9 mouse cellular contexts compared by ENCODE assay signal in genomic region chr16:34957487-34958230, GRCm38 (mm10).
DNase-seq lines count a peak whose midpoint lies in the region; ATAC-seq and TF ChIP-seq lines count a peak whose summit lies in the region.
"Had no signal": no experiment of that assay in that cellular context is flagged by ENCODE, and none has a peak within 500 bp of the region (broad histone marks: within the 10 kb centered on the region; RNA-seq: fewer than 3 reads in every experiment).

No protein-coding gene starts in this region.

- no peak overlapping the region for H3K4me2 ChIP-seq in lung, embryonic 14.5 days
- H3K4me2 ChIP-seq in heart, postnatal 0 days (ENCODE audit: low read depth, low read length), result no peak overlapping the region
- H3K4me2 ChIP-seq: liver, embryonic 15.5 days had no signal

- intact Hi-C loops in heart, adult 2 months (cut with DNase I), result no loop called here

- 54% methylated on average over 8 of the region's 8 CpGs for WGBS in heart, adult 2 months
- WGBS in lung, embryonic 14.5 days, result 61% methylated on average over 8 of the region's 8 CpGs
- 55% methylated on average over 8 of the region's 8 CpGs for WGBS in heart, postnatal 0 days

- H3K27ac ChIP-seq in heart, adult 2 months, result peak overlapping the region; percentile 75
- H3K27ac ChIP-seq in lung, embryonic 14.5 days (ENCODE audit: low read depth), result peak overlapping the region; percentile 92
- H3K27ac ChIP-seq in heart, postnatal 0 days (ENCODE audit: low read depth), result peak overlapping the region; percentile 96
- H3K27ac ChIP-seq: liver, embryonic 15.5 days had no signal

- no peaks in the 10 kb centered on the region for H3K27me3 ChIP-seq in heart, adult 2 months (ENCODE audit: control insufficient read depth, insufficient read depth, low read length)
- H3K27me3 ChIP-seq in lung, embryonic 14.5 days (ENCODE audit: insufficient read depth, low read length), result no peaks in the 10 kb centered on the region
- no peaks in the 10 kb centered on the region for H3K27me3 ChIP-seq in heart, postnatal 0 days (ENCODE audit: control insufficient read depth, insufficient read depth, low read length)
- H3K27me3 ChIP-seq: liver, embryonic 15.5 days had no signal

- no peak overlapping the region for H3K9ac ChIP-seq in heart, adult 2 months (ENCODE audit: low read depth, low read length)
- H3K9ac ChIP-seq in lung, embryonic 14.5 days, result no peak overlapping the region
- no peak overlapping the region for H3K9ac ChIP-seq in heart, postnatal 0 days (replicated peaks; ENCODE audit: low read depth, low read length)
- H3K9ac ChIP-seq: liver, embryonic 15.5 days had no signal

- TF ChIP-seq CTCF in heart, adult 2 months (IDR thresholded peaks at IDR 0.05), result peak; percentile 62
- TF ChIP-seq CTCF in lung, embryonic 14.5 days (IDR thresholded peaks at IDR 0.05; ENCODE audit: low read depth), result peak; percentile 64
- peak; percentile 64 for TF ChIP-seq CTCF in heart, postnatal 0 days (IDR thresholded peaks at IDR 0.05; ENCODE audit: low read depth)

- H3K9me3 ChIP-seq in lung, embryonic 14.5 days (ENCODE audit: low read depth, low read length), result no peaks in the 10 kb centered on the region
- H3K9me3 ChIP-seq in heart, postnatal 0 days (replicated peaks; ENCODE audit: control insufficient read depth, low read length), result no peaks in the 10 kb centered on the region
- H3K9me3 ChIP-seq: liver, embryonic 15.5 days had no signal

- TF ChIP-seq POLR2A in heart, adult 2 months (IDR thresholded peaks at IDR 0.05; ENCODE audit: insufficient read depth, low read depth, low read length), result no peak

- no peak for DNase-seq in heart, adult 2 months
- DNase-seq in heart, adult 9 months (ENCODE audit: low spot score in 2 of 2), result no peak
- peak; percentile 53 for DNase-seq in lung, embryonic 14.5 days
- DNase-seq in lung, postnatal 25 days (ENCODE audit: low spot score), result no peak
- DNase-seq in heart, postnatal 0 days (ENCODE audit: low spot score), result peak; percentile 54
- DNase-seq in lung, postnatal 4 days, result peak; percentile 21 to 41
- no peak for DNase-seq in spleen, adult 18-20 months
- DNase-seq in adrenal gland, adult 8-10 months, result no peak

- H3K79me2 ChIP-seq in heart, adult 2 months (replicated peaks; ENCODE audit: control insufficient read depth, insufficient read depth, low read length), result no peaks in the 10 kb centered on the region

- H3K36me3 ChIP-seq in heart, adult 2 months (ENCODE audit: control insufficient read depth, insufficient read depth, low read length), result peaks cover 27% of the 10 kb centered on the region
- H3K36me3 ChIP-seq in lung, embryonic 14.5 days (ENCODE audit: insufficient read depth), result peaks cover 71% of the 10 kb centered on the region
- no peaks in the 10 kb centered on the region for H3K36me3 ChIP-seq in heart, postnatal 0 days (replicated peaks; ENCODE audit: control insufficient read depth, insufficient read depth, low read length)

- no peak for TF ChIP-seq EP300 in heart, adult 2 months (IDR thresholded peaks at IDR 0.05; ENCODE audit: insufficient read depth, low read depth, low read length)
- no peak for TF ChIP-seq EP300 in heart, postnatal 0 days (IDR thresholded peaks at IDR 0.05; ENCODE audit: low read depth)

- peak; percentile 16; the same call in 1 of the 2 replicates for ATAC-seq in lung, embryonic 14.5 days (ENCODE audit: insufficient read depth)
- ATAC-seq in heart, postnatal 0 days (ENCODE audit: insufficient read depth, low read depth), result peak; percentile 55

- no peak overlapping the region for H3K4me3 ChIP-seq in heart, adult 2 months
- no peak overlapping the region for H3K4me3 ChIP-seq in lung, embryonic 14.5 days (ENCODE audit: low read depth, low read length)
- H3K4me3 ChIP-seq in heart, postnatal 0 days (ENCODE audit: low read depth, low read length), result no peak overlapping the region
- H3K4me3 ChIP-seq: liver, embryonic 15.5 days had no signal

- H3K4me1 ChIP-seq in heart, adult 2 months (ENCODE audit: control insufficient read depth, insufficient read depth, low read length), result peaks cover 29% of the 10 kb centered on the region
- H3K4me1 ChIP-seq in lung, embryonic 14.5 days (ENCODE audit: insufficient read depth), result peaks cover 45% of the 10 kb centered on the region
- H3K4me1 ChIP-seq in heart, postnatal 0 days (ENCODE audit: control insufficient read depth, insufficient read depth), result peaks cover 62% of the 10 kb centered on the region

Comparison
In these comparisons a context has a peak if more than half of its experiments do, and no peak if none do; other contexts are left out.
1. DNase-seq: peak in lung, embryonic 14.5 days (single experiment), heart, postnatal 0 days (single experiment) and lung, postnatal 4 days (2 of 2); none in heart, adult 2 months (0 of 2), heart, adult 9 months (0 of 2), lung, postnatal 25 days (single experiment), spleen, adult 18-20 months (0 of 2) and adrenal gland, adult 8-10 months (single experiment).
2. Peak in every context shown above with its lines, with median percentiles within 50 percentile points of each other: H3K27ac ChIP-seq and CTCF ChIP-seq.